Mouse (Mus musculus) neural tube, embryonic 11.5 days (tissue): ENCODE data around the gene Tpp2. TPM values are rescaled to one million over a fixed set of nuclear protein-coding genes. Genes with fewer than 3 reads are reported as not detected.

Source experiments
- ATAC-seq: fragments of 200-750 bp; cut with Nextera tagmentation; 2 replicates; pipeline ENCODE4 v1.8.0; 2017; ENCODE audit warnings: moderate number of reproducible peaks, mild to moderate bottlenecking, moderate TSS enrichment, moderate library complexity; ENCODE audit not compliant: insufficient read depth, low FRiP score, low TSS enrichment
- DNase-seq: peaks from one replicate; pipeline ENCODE4 v3.0.0-alpha.2; 2015; ENCODE audit warnings: low spot score
- H3K27ac ChIP-seq: fragments of 300-500 bp; sonication (generic); 2 replicates; pipeline ENCODE4 v1.5.1; 2014; ENCODE audit warnings: low read depth, mild to moderate bottlenecking, low read length
- H3K27me3 ChIP-seq: fragments of 300-500 bp; sonication (generic); 2 replicates; pipeline ENCODE4 v1.6.1; 2014; ENCODE audit warnings: mild to moderate bottlenecking, low read length, mixed read lengths; ENCODE audit not compliant: control insufficient read depth, insufficient read depth
- H3K36me3 ChIP-seq: fragments of 300-500 bp; sonication (generic); 2 replicates; pipeline ENCODE4 v1.6.1; 2014; ENCODE audit warnings: mild to moderate bottlenecking, low read length, moderate library complexity, mixed read lengths; ENCODE audit not compliant: control insufficient read depth, insufficient read depth
- H3K4me1 ChIP-seq: fragments of 300-500 bp; sonication (generic); 2 replicates; pipeline ENCODE4 v1.6.1; 2014; ENCODE audit warnings: low read length, mixed read lengths; ENCODE audit not compliant: control insufficient read depth, insufficient read depth
- H3K4me2 ChIP-seq: fragments of 300-500 bp; sonication (generic); 2 replicates; pipeline ENCODE4 v1.6.1; 2014; ENCODE audit warnings: low read depth, mild to moderate bottlenecking, moderate library complexity
- H3K4me3 ChIP-seq: fragments of 300-500 bp; sonication (generic); 2 replicates; pipeline ENCODE4 v1.5.1; 2014; ENCODE audit warnings: low read depth, low read length
- H3K9ac ChIP-seq: fragments of 300-500 bp; sonication (generic); 2 replicates; pipeline ENCODE4 v1.6.1; 2014; ENCODE audit warnings: mild to moderate bottlenecking, low read length
- H3K9me3 ChIP-seq: fragments of 300-500 bp; sonication (generic); 2 replicates; pipeline ENCODE4 v1.6.1; 2016; ENCODE audit warnings: low read length; ENCODE audit not compliant: control insufficient read depth
- WGBS: fragments of 180-500 bp; shearing (Covaris S2); extraction: QIAGEN DNeasy Blood & Tissue Kit; methylation state at CpG from one replicate; pipeline ENCODE4 v1.1.7; 2014; 5-methylcytosine and 5-hydroxymethylcytosine counted together
- polyA plus RNA-seq: library from polyadenylated mRNA; unstranded; fragments of >200 nt; fragmentation: Nextera tagmentation; extraction: Ambion mirVana; gene quantifications from 2 replicates; pipeline ENCODE4 v1.2.1, GENCODE M21; 2014

Tpp2 gene
- polyA plus RNA-seq, 1 experiment from 2014 or later: 69.6 TPM

- ATAC-seq: no peak
These were observed 18.0 kb upstream of the Tpp2 start for GRCm38 (mm10) chr1:43915428-43915827.

GRCm38 (mm10) chr1:43916854-43917253 lies 16.6 kb upstream of the Tpp2 start:
- DNase-seq (no peak), ATAC-seq (no peak)
- Histone ChIP-seq H3K36me3 (no peaks in the 10 kb centered on the region), H3K4me3 (no peak overlapping the region), H3K27me3 (no peaks in the 10 kb centered on the region), H3K4me1 (no peaks in the 10 kb centered on the region), H3K9ac (no peak overlapping the region), H3K27ac (no peak overlapping the region), H3K9me3 (no peaks in the 10 kb centered on the region), H3K4me2 (no peak overlapping the region)
- WGBS: 64% methylated on average over 2 of the region's 2 CpGs

More at GRCm38 (mm10) chr1:43915428-43915827, 18.0 kb upstream of the Tpp2 start:
- no peak overlapping the region for H3K4me3 ChIP-seq
- no peaks in the 10 kb centered on the region for H3K9me3 ChIP-seq
- no peaks in the 10 kb centered on the region for H3K4me1 ChIP-seq
- no peaks in the 10 kb centered on the region for H3K36me3 ChIP-seq
- WGBS: 61% methylated on average over 2 of the region's 2 CpGs
- H3K27me3 ChIP-seq: no peaks in the 10 kb centered on the region
- no peak for DNase-seq
- no peak overlapping the region for H3K9ac ChIP-seq
- H3K27ac ChIP-seq: no peak overlapping the region
- no peak overlapping the region for H3K4me2 ChIP-seq

- H3K9ac ChIP-seq: peak overlapping the region; percentile 96
- no peak for DNase-seq
- H3K27me3 ChIP-seq: no peaks in the 10 kb centered on the region
- H3K4me3 ChIP-seq: peak overlapping the region; percentile 99
- no peaks in the 10 kb centered on the region for H3K9me3 ChIP-seq
- no peaks in the 10 kb centered on the region for H3K36me3 ChIP-seq
- H3K27ac ChIP-seq: peak overlapping the region; percentile 88
- peak overlapping the region; percentile 69 for H3K4me2 ChIP-seq
- 2% methylated on average over 17 of the region's 17 CpGs for WGBS
- no peak; the same call in 1 of the 2 replicates for ATAC-seq
- H3K4me1 ChIP-seq: 0 out of 2 replicates have a peak, but pooled peaks cover 4% of the 10 kb centered on the region
These were observed 966 bp downstream of the Tpp2 start for GRCm38 (mm10) chr1:43934416-43934810.

- ATAC-seq: no peak
- H3K9me3 ChIP-seq: no peaks in the 10 kb centered on the region
- H3K4me3 ChIP-seq: no peak overlapping the region
- no peak overlapping the region for H3K9ac ChIP-seq
- no peak for DNase-seq
- no peak overlapping the region for H3K27ac ChIP-seq
- no peaks in the 10 kb centered on the region; the same call in none of the 2 replicates for H3K36me3 ChIP-seq
- no peaks in the 10 kb centered on the region for H3K27me3 ChIP-seq
- WGBS: 100% methylated on average over 1 of the region's 1 CpGs
- H3K4me1 ChIP-seq: 0 out of 2 replicates have a peak, but pooled peaks cover 4% of the 10 kb centered on the region
- H3K4me2 ChIP-seq: no peak overlapping the region
These were observed 5.9 kb downstream of the Tpp2 start for GRCm38 (mm10) chr1:43939310-43939709.

GRCm38 (mm10) chr1:43941476-43942217 lies 8.2 kb downstream of the Tpp2 start:
- Histone ChIP-seq H3K4me2 (no peak overlapping the region), H3K9ac (no peak overlapping the region), H3K27me3 (no peaks in the 10 kb centered on the region), H3K4me1 (no peaks in the 10 kb centered on the region), H3K36me3 (no peaks in the 10 kb centered on the region; the same call in none of the 2 replicates), H3K9me3 (no peaks in the 10 kb centered on the region), H3K4me3 (no peak overlapping the region), H3K27ac (no peak overlapping the region)
- DNase-seq: no peak
- ATAC-seq: no peak
- WGBS: 95% methylated on average over 7 of the region's 7 CpGs

- whole genome bisulfite sequencing: 93% methylated on average over 2 of the region's 2 CpGs
- Histone ChIP-seq H3K27me3 (no peaks in the 10 kb centered on the region), H3K36me3 (no peaks in the 10 kb centered on the region; the same call in none of the 2 replicates)
These were observed 9.4 kb downstream of the Tpp2 start for GRCm38 (mm10) chr1:43942814-43943213.

GRCm38 (mm10) chr1:43953679-43954078 lies 20.2 kb downstream of the Tpp2 start:
- no peak overlapping the region for H3K4me2 ChIP-seq
- H3K27ac ChIP-seq: no peak overlapping the region
- H3K36me3 ChIP-seq: peaks cover 4% of the 10 kb centered on the region
- WGBS: 92% methylated on average over 3 of the region's 3 CpGs
- no peaks in the 10 kb centered on the region for H3K9me3 ChIP-seq
- no peak for ATAC-seq
- DNase-seq: no peak
- no peaks in the 10 kb centered on the region for H3K4me1 ChIP-seq
- H3K4me3 ChIP-seq: no peak overlapping the region
- H3K27me3 ChIP-seq: no peaks in the 10 kb centered on the region
- H3K9ac ChIP-seq: no peak overlapping the region

More at GRCm38 (mm10) chr1:43942814-43943213, 9.4 kb downstream of the Tpp2 start:
- no peak for ATAC-seq
- no peaks in the 10 kb centered on the region for H3K4me1 ChIP-seq
- no peak for DNase-seq
- H3K4me2 ChIP-seq: no peak overlapping the region
- no peaks in the 10 kb centered on the region for H3K9me3 ChIP-seq
- no peak overlapping the region for H3K4me3 ChIP-seq
- H3K9ac ChIP-seq: no peak overlapping the region
- H3K27ac ChIP-seq: no peak overlapping the region

GRCm38 (mm10) chr1:43964381-43964780 lies 30.9 kb downstream of the Tpp2 start:
- Histone ChIP-seq H3K4me1 (no peaks in the 10 kb centered on the region), H3K4me3 (no peak overlapping the region), H3K27me3 (no peaks in the 10 kb centered on the region), H3K9me3 (no peaks in the 10 kb centered on the region), H3K27ac (no peak overlapping the region), H3K4me2 (no peak overlapping the region), H3K36me3 (peaks cover 2% of the 10 kb centered on the region; the same call in 1 of the 2 replicates), H3K9ac (no peak overlapping the region)
- no peak for ATAC-seq
- WGBS: 99% methylated on average over 4 of the region's 4 CpGs
- DNase-seq: no peak

GRCm38 (mm10) chr1:43966756-43967155 lies 33.3 kb downstream of the Tpp2 start:
- Histone ChIP-seq H3K9me3 (no peaks in the 10 kb centered on the region), H3K4me1 (no peaks in the 10 kb centered on the region), H3K36me3 (peaks cover 2% of the 10 kb centered on the region; the same call in 1 of the 2 replicates), H3K4me2 (no peak overlapping the region), H3K27me3 (no peaks in the 10 kb centered on the region), H3K27ac (no peak overlapping the region), H3K9ac (no peak overlapping the region), H3K4me3 (no peak overlapping the region)
- DNase-seq (no peak), ATAC-seq (no peak)
- 85% methylated on average over 4 of the region's 4 CpGs for WGBS
